Mouse (Mus musculus): ENCODE data around the gene Ms4a13.
"Not testable (repeated sequence)": the region's sequence is repeated elsewhere in the genome, so short reads cannot be mapped to it uniquely, and the experiment has no call there.

DNA sequence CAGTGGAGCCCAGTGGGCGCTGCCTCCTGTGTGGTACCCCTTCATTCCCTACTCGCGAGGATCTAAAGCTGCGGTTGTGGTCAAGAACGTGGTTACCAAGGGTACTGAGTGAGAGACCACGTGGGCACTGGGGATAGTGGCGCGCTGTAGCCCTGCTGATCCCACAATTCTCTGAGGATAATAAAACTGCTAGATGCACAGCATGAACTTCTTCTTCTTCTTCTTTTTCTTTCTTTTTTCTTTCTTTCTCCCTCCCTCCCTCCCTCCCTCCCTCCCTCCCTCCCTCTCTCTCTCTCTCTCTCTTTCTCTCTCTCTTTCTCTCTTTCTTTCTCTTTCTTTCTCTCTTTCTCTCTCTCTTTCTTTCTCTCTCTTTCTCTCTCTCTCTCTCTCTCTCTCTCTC lies 65.8 kb downstream of the Ms4a13 start, which contains the start of gene 1700017D01Rik:
- TF ChIP-seq CTCF (IDR thresholded peaks at IDR 0.05; ENCODE audit: extremely low read depth, insufficient read depth, insufficient read length, insufficient replicate concordance); POLR2A (IDR thresholded peaks at IDR 0.05; ENCODE audit: low read depth, low read length): not testable (repeated sequence)
